Mouse (Mus musculus) heart, postnatal 14 days (tissue): ENCODE measurements at regions not wholly inside any gene's neighbourhood (a gene's known extent, or its start where the extent isn't known, plus 50 kb on each side); places are given as distances from the start of the nearest gene placed in this dataset.

Source experiments
- DNase-seq, 2 experiments: peaks; one replicate each; pipeline ENCODE4 v3.0.0; 2021 to 2022
- intact Hi-C: fragments of 180-260 bp; cut with DNase I; formaldehyde crosslinking; loops from one replicate; pipeline ENCODE4 v1.15.1; 2025

DNA sequence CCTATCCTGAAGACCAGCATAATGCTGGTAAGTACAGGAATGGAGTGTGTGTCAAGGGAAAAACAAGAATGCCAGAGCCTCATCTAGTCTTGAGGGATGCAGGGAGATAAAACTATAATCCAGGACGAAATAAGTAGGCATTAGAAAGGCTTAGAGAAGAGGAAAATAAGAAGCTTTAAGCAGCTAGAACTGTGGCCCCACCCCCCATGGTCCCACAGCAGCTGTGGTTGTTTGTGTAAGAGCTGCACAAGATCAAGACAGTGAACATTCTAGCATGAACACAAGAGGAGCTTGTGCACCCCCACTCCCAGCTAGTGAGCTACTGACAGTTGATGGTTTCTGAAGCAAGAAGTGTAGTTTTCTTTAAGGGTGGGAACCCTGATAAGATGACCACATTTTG is 315.9 kb downstream of the Tmem135 start:
- intact Hi-C loops = loop anchor here (2.0 kb wide), 1 partner anchor 331 kb away; no protein-coding TSS in a partner anchor
- no peak for DNase-seq

- intact Hi-C loops = loop anchor here (1.0 kb wide), 1 partner anchor 40 kb away; no protein-coding TSS in a partner anchor
These were observed 317.7 kb downstream of the Tmem135 start for GRCm38 (mm10) chr7:89086348-89086747.

GRCm38 (mm10) chr7:89073939-89074690 is 329.9 kb downstream of the Tmem135 start:
- intact Hi-C loops = no loop called here
- DNase-seq = no peak

More at GRCm38 (mm10) chr7:89086348-89086747, 317.7 kb downstream of the Tmem135 start:
- peak in 1 of 2 experiments; percentile 37 for DNase-seq

DNA sequence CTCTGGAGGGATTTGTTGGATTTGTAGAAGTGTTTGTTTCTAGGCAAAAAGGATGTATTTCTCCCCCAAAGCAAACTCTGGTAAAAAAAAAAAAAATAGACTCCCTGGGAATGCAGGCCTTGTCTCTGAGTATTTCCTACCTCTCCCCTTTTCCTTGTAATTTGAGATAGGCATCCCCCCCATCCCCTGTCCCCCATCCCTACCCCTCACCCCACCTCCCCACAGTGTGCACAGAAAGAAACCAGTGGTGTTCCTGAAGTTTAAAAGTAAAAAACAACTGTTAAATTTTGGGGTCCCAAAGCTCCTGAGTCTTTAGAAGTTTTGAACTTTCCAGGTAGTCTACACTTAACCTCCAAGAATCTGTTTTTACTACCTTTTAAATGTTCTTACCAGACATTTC is 334.0 kb downstream of the Tmem135 start:
- intact Hi-C loops = no loop called here
- DNase-seq = no peak

- DNase-seq = no peak
- intact Hi-C loops = no loop called here
These were observed 339.6 kb downstream of the Tmem135 start for GRCm38 (mm10) chr7:89064462-89064861.

- no peak for DNase-seq
- intact Hi-C loops = no loop called here
These were observed 340.4 kb downstream of the Tmem135 start for GRCm38 (mm10) chr7:89063630-89064029.

DNA sequence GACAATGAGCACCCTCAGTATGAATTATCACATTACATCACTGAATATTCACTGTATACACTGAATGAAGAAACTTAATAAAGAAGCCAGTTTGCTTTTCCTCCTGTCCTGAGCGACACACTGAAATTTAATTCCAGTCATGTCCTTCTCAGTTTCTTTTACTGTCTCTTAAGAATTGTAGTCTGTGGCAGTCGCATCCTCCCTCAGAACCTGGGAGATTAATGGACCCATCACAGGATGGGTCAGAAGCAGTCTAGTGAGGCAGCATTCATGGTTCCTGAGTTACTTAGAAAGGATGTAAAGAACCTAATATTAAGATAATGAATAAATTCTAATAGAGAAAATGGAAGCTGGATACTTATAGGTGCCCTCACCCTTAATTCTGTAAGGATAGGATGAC is 349.5 kb downstream of the Tmem135 start:
- DNase-seq = no peak
- intact Hi-C loops = no loop called here

DNA sequence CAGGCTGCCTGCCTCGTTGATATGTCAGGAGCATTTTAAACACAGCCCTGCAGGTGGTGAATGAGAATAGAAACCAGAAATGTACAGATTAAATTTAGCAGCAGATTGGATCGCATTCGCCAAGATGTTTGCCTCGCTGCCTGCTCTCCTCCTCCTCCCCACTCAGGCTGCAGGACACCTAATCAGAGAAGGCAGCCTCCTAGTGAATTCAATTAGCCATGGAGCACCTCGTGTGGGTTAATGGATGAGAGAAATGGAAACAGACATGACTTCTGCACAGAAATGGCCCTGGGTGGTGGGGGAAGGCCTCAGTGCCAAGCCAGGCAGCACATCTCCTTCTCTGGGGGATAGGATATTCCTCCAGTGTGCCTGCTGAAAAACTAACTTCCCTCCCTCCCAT is 352.8 kb downstream of the Tmem135 start:
- intact Hi-C loops = no loop called here
- no peak for DNase-seq

- DNase-seq = no peak
- intact Hi-C loops = loop anchor here (10.0 kb wide), 1 partner anchor 952 kb away; no protein-coding TSS in a partner anchor
These were observed 357.4 kb downstream of the Tmem135 start for GRCm38 (mm10) chr7:89046405-89047217.

DNA sequence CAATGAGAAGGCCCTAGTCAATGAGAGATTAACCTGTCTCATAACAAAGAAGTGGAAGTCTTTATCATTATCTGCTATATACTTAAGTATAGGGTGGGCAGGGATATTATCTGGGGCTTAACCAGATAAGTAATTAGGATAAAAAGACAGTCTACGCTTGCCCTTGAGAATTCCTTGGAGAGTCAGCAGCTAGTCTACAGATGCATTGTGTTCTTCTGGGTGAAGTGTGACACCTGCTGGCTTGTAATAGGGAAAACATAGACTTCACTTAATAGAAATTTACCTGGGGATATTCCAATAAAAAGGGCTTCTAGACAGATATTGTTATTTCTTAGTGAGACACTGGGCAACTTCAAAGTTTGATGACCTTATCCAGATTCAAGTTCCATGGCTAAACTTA is 361.0 kb downstream of the Tmem135 start:
- no peak for DNase-seq
- intact Hi-C loops = loop anchor here (10.0 kb wide), 1 partner anchor 948 kb away; no protein-coding TSS in a partner anchor

DNA sequence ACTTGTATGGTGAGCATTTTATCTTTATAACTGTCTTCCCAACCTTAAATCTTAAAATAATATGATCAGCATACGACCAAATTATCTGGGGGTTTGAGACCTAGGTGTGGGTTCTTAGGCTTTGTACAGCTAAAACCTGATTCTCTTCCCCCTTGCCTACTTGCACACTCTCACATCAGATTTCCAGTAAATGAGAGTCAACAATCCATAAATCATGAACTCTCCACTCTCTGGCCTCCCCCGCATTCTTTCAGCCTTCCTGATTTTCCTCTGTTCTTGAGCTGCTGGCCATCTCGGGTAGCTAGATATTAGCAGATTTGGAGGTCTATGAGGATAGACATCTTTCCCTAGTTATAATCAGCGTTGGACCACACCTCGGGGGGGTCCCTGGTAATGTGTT is 362.7 kb downstream of the Tmem135 start:
- no peak for DNase-seq
- intact Hi-C loops = loop anchor here (10.0 kb wide), 1 partner anchor 946 kb away; no protein-coding TSS in a partner anchor

- intact Hi-C loops = loop anchor here (10.0 kb wide), 1 partner anchor 945 kb away; no protein-coding TSS in a partner anchor
- no peak for DNase-seq
These were observed 363.9 kb downstream of the Tmem135 start for GRCm38 (mm10) chr7:89040139-89040538.

DNA sequence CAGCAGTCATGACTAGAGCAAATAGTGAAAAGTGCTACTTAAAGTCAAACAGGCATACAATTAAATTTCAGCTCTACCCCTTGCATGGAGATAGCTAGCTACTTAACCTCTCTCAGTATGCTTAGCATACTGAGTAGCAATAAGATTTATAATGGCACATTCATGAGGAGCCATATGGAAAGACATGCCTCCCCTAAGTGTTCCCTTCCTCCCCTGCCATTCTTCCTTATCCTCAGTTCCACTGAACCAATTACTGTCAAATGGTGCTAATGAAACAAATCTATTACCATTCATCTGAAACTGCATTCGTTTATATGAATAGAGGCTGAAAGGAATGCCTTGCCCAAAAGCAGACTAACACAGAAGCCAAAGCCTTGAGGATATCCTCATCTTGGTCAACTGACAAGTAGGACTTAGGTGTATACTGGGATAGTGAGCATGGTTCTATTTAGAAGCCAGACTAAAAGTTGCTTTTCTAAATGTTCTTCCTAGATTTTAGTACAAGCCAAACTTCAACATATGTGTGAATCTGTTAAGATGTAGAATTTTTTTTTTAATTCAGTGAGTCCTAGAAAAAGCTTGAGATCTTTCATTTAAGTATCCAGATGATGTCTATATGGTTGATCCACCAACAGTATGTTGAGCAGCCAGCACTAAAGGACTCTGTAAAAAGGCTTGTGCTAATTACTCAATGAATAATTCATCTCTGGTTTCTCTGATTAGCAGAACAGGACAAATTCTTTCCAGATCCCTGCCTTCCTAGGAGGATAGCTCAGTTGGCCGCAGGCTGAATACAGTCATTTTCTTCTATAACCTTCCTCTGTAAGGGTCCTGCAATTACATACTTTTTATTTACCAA is 368.7 kb downstream of the Tmem135 start:
- intact Hi-C loops = no loop called here
- DNase-seq = no peak

DNA sequence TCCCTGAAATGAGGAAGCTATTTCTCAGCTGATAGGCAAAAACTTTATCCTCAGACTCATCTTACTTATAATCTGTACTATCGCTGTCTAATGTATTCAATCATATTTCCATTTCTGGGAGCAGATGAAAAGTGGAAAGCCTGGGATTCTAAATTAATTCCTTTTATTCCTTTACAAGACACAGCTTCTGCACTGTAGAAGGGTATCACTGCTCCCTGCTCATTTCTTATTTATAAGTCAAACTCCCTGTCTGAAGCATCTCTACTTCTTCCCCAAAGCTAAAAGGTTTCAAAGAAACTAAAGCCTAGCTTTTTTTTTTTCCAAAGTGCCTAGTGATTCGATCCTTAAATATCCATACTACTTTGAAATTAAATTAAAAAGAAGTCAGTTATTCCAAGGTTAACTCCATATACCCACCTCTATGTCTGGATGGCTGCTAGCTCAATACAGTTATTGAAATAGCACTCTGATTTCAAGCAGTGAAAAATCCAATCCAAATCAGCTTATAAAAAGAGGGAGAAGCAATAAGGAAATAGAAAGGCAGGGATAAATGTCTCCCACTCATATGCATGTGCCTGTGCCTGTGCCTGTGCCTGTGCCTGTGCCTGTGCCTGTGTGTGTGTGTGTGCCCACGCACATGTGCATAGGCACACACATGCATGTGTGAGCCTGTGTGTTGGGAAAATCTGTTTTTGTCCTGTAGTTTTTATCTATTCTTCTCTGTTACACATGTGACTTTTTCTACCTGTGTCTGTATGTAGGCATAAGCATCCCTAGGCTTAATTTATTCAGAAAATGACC is 380.6 kb downstream of the Tmem135 start:
- no peak for DNase-seq
- intact Hi-C loops = no loop called here

DNA sequence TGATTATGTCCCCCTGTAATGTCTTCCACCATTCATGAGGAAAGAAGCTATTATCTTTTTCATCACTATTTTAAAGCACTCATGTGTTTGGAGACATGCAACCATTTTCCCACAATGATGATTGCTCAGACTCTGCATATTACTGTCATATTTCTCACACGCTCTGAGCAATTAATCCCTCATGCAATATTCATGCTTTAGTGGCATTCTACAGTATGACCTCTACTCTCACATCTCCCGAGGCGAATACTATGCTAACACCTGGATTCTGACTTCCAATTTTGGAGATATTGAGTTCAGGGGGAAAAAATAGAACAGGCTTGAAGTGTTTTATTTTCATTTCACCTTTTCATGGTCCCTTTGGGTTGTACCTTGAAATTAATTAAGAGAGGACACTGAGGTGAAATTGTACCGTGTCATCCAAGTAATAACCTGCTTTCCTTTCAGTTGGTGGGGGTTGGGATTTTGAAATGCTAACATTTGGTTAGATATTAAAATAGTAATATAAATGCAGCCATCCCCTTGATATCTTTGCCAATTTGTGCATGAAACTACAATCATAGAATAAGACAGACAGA is 405.1 kb downstream of the Tmem135 start:
- DNase-seq = no peak
- intact Hi-C loops = no loop called here

GRCm38 (mm10) chr7:88997815-88998477 is 406.1 kb downstream of the Tmem135 start:
- DNase-seq = no peak

DNA sequence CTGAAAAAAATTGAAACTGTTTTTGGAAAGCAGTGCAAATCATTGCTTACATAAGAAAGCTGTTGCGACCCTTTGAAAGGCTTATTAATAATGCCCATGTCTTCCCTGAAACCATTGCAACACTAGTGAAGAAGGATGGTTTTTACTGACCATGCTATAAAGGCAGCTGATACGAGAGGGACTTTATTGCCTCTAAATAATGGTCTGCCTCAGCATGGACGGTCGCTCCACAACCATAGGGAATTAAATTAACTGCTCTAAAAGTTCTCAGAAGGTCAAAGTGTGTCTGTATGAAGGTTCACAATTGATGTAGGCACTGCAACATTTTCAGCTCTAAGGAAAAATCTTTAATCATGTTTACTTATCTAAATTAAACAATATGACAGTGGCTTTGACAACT is 429.6 kb downstream of the Tmem135 start:
- no peak for DNase-seq
- intact Hi-C loops = no loop called here

More at GRCm38 (mm10) chr7:88997815-88998477, 406.1 kb downstream of the Tmem135 start:
- intact Hi-C loops = no loop called here

- intact Hi-C loops = no loop called here
- DNase-seq = no peak
These were observed 443.2 kb downstream of the Tmem135 start for GRCm38 (mm10) chr7:88960841-88961240.

- no peak for DNase-seq
- intact Hi-C loops = no loop called here
These were observed 443.8 kb downstream of the Tmem135 start for GRCm38 (mm10) chr7:88960190-88960589.
